Mouse (Mus musculus) kidney, postnatal 0 days (tissue): ENCODE results near the gene Nt5c3b. TPM values are rescaled to one million over a fixed set of nuclear protein-coding genes. Genes with fewer than 3 reads are reported as not detected.

Source experiments
- ATAC-seq: fragments of 200-750 bp; cut with Nextera tagmentation; replicated peaks from 2 replicates; pipeline ENCODE4 v1.8.0; 2017; ENCODE audit warnings: low read depth, moderate number of reproducible peaks, moderate TSS enrichment, moderate library complexity; ENCODE audit not compliant: low FRiP score
- DNase-seq: peaks from one replicate; pipeline ENCODE4 v3.0.0-alpha.2; 2016; ENCODE audit warnings: low spot score
- H3K27ac ChIP-seq: fragments of 300-500 bp; sonication (generic); 2 replicates; pipeline ENCODE4 v1.5.1; 2014; ENCODE audit warnings: mild to moderate bottlenecking
- H3K27me3 ChIP-seq: fragments of 300-500 bp; sonication (generic); 2 replicates; pipeline ENCODE4 v1.6.1; 2014; ENCODE audit warnings: low read length, mixed read lengths; ENCODE audit not compliant: insufficient read depth
- H3K36me3 ChIP-seq: fragments of 300-500 bp; sonication (generic); 2 replicates; pipeline ENCODE4 v1.6.1; 2014; ENCODE audit warnings: low read length, mixed read lengths; ENCODE audit not compliant: insufficient read depth
- H3K4me1 ChIP-seq: fragments of 300-500 bp; sonication (generic); replicated peaks from 2 replicates; pipeline ENCODE4 v1.6.1; 2014; ENCODE audit warnings: antibody characterized with exemption, low read length, mixed read lengths; ENCODE audit not compliant: insufficient read depth
- H3K4me2 ChIP-seq: fragments of 300-500 bp; sonication (generic); 2 replicates; pipeline ENCODE4 v1.6.1; 2014; ENCODE audit warnings: mild to moderate bottlenecking, low read length, moderate library complexity, mixed read lengths
- H3K4me3 ChIP-seq: fragments of 300-500 bp; sonication (generic); replicated peaks from 2 replicates; pipeline ENCODE4 v1.5.1; 2014; ENCODE audit warnings: low read depth, low read length
- H3K9ac ChIP-seq: fragments of 300-500 bp; sonication (generic); 2 replicates; pipeline ENCODE4 v1.6.1; 2014; ENCODE audit warnings: low read depth, low read length
- H3K9me3 ChIP-seq: fragments of 300-500 bp; sonication (generic); replicated peaks from 2 replicates; pipeline ENCODE4 v1.6.1; 2016; ENCODE audit warnings: low read length, inconsistent platforms, mixed read lengths
- CTCF ChIP-seq: IDR thresholded peaks from 2 replicates; pipeline ENCODE4 v1.5.1; 2016; ENCODE audit warnings: antibody characterized with exemption, low read depth, mild to moderate bottlenecking, moderate library complexity
- WGBS: fragments of 180-500 bp; shearing (Covaris S2); extraction: QIAGEN DNeasy Blood & Tissue Kit; methylation state at CpG from one replicate; pipeline ENCODE4 v1.1.7; 2014; 5-methylcytosine and 5-hydroxymethylcytosine counted together
- polyA plus RNA-seq: library from polyadenylated mRNA; unstranded; fragments of >200 nt; fragmentation: Nextera tagmentation; extraction: Ambion mirVana; gene quantifications from 2 replicates; pipeline ENCODE4 v1.2.1, GENCODE M21; 2015

Nt5c3b gene
- polyA plus RNA-seq, 1 experiment from 2014 or later: 98.6 TPM

DNA sequence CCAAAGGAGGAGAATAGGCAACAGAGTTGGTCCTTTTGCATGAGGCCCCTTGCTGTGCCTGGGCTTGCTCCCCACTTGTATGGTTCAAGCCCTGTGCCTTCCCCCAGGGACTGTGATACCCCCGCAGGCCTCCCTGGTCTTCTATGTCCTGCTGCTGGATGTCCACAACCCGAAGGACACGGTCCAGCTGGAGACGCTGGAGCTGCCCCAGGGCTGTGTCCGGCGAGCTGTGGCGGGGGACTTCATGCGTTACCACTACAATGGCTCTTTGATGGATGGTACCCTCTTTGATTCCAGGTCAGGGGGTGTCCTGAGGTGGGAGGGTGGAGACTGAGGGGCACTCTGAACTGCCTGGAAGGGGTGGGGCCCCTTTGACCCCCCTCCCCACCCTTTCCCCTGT lies 20.1 kb downstream of the Nt5c3b start:
- H3K9me3 ChIP-seq: no peaks in the 10 kb centered on the region
- peaks cover 15% of the 10 kb centered on the region; the same call in 1 of the 2 replicates for H3K36me3 ChIP-seq
- peaks cover 7% of the 10 kb centered on the region; the same call in 1 of the 2 replicates for H3K4me1 ChIP-seq
- H3K27me3 ChIP-seq: no peaks in the 10 kb centered on the region
- DNase-seq (peak; percentile 57), ATAC-seq (peak; percentile 65)
- no peak overlapping the region for H3K9ac ChIP-seq
- no peak for TF ChIP-seq CTCF
- H3K4me3 ChIP-seq: no peak overlapping the region
- no peak overlapping the region for H3K4me2 ChIP-seq
- 36% methylated on average over 8 of the region's 8 CpGs for WGBS
- H3K27ac ChIP-seq: 0 out of 2 replicates have a peak overlapping the region, but pooled peaks have one; percentile 25

DNA sequence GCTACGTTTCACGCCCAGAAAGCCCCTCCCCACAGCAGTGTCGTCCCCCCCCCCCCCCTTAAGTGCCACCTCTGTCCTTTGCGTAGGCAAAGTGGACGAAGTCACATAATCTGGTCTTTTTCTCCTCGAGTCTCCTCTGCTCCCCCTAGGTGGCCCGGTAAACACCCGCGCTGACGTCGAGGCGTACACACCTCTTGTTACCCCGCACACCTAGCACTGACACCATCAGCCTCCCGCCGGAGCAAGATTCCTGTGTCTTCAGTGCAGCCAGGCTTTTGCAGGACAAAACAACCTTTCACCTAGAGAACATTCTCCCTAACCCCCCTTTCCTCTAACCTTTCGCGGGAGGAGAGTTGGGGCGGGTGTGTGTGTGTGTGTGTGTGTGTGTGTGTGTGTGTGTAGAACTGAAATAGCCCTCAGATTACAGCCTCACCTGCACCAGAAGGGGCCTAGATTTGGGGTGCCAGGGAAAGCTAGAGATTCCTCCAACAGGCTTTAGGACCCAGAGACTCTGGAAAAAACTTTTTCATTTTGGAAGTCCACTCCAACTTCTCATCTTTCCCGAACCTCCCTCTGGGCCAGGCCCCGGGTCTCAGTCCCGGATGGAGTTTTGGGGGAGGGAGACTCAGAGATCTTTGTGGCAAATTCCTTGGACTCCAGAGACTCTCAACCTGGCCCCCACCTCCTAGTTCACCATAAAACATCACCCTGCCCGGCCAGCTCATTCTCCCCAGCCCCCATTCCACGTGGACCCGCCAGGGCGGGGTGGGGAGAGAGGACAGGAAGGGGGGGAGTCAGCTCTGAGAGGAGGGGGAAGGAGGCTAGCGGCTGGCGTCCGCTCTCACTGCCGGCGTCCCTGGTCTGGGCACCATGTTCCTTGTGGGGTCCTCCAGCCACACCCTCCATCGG lies 26.4 kb downstream of the Nt5c3b start, which contains the start of gene Fkbp10:
TSS of gene Fkbp10 (plus strand) at position 784 of the 909 bp plus-strand sequence.
- no peak for TF ChIP-seq CTCF
- Histone ChIP-seq H3K9me3 (no peaks in the 10 kb centered on the region), H3K36me3 (no peaks in the 10 kb centered on the region), H3K4me3 (peak within 1 kb of the TSS; percentile 64), H3K9ac (peak within 1 kb of the TSS; percentile 77), H3K27me3 (no peaks in the 10 kb centered on the region), H3K27ac (peak within 1 kb of the TSS; percentile 93), H3K4me2 (peak within 1 kb of the TSS; percentile 71), H3K4me1 (peaks cover 23% of the 10 kb centered on the region)
- ATAC-seq (peak; percentile 33), DNase-seq (peak; percentile 95)
- WGBS: 0% methylated on average over 28 of the region's 31 CpGs

DNA sequence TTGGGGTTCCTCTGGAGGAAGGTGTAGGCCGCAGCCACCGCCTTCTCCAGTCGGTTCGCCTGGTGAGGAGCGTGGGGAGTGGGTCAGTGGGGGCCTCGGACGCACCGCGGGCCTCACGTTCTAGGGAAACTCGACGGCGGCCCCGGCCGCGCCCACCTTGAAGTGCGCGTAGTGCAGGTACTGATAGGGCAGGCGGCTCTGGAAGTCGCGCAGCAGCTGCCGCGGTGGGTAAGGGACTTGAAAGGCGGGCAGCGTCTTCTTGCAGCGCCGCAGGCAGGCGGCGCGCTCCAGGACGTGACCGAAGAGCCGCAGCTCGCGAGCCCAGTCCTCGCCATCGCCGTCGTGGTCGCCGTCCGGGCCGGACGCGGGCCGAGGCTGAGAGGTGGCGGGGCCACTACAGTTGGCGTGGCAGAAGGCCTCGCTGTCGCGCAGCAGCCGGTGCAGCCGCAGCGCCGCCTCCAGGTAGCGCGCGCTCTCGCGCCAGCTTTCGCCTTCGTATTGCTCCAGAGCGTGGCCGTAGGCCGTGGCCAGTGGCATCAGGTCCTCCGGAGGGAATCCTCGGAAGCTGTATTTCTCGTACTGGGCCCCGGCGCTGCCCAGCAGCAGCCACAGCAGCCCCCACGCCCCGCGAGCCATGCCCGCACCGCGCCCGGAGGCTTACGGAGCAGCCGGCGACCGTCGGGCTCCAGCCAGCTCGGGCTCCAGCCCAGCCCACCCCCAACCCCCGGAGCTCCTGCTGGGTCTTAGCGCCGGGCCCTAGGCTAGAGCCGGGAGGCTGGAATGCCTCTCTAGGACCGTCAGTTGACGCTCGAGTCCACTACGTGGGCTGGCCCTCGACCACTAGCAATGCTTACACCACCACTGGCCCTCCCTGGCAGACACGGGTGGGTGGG lies 27.3 kb downstream of the Nt5c3b start, which contains the start of gene P3h4:
TSS of gene P3h4 (minus strand) at position 816 of the 893 bp plus-strand sequence.
- Histone ChIP-seq H3K4me2 (peak within 1 kb of the TSS; percentile 71), H3K4me1 (peaks cover 23% of the 10 kb centered on the region), H3K27ac (peak within 1 kb of the TSS; percentile 93), H3K27me3 (no peaks in the 10 kb centered on the region), H3K9ac (peak within 1 kb of the TSS; percentile 77), H3K9me3 (no peaks in the 10 kb centered on the region), H3K4me3 (peak within 1 kb of the TSS; percentile 64), H3K36me3 (0 out of 2 replicates have a peak, but pooled peaks cover 7% of the 10 kb centered on the region)
- WGBS: under 1% methylated on average over 92 of the region's 93 CpGs
- DNase-seq (peak; percentile 97), ATAC-seq (peak; percentile 94)
- TF ChIP-seq CTCF: peak; percentile 72

DNA sequence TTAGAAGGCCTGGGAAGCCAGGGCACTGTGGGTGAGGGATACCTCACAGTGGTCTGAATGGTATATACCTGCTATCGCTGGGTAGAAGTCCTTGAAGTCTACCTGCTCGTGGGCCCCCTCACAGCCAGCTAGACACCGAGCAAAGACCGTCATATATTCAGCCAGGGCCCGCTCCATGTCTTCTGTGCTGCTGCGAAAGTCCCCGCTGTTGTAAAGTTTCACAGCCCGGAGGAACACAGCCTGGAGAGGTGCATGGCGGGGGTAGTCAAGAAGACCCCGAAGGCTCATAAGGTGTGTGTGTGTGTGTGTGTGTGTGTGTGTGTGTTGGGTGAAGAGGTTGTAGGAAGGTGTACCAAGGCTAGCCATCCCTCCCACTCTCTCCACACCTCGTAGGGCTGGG lies 28.1 kb downstream of the Nt5c3b start:
- DNase-seq: no peak
- H3K4me3 ChIP-seq: peak overlapping the region; percentile 64
- H3K4me2 ChIP-seq: peak overlapping the region; percentile 71
- ATAC-seq: no peak
- no peak for TF ChIP-seq CTCF
- 55% methylated on average over 11 of the region's 11 CpGs for WGBS
- H3K9me3 ChIP-seq: no peaks in the 10 kb centered on the region
- peak overlapping the region; percentile 77 for H3K9ac ChIP-seq
- 0 out of 2 replicates have a peak, but pooled peaks cover 7% of the 10 kb centered on the region for H3K36me3 ChIP-seq
- H3K4me1 ChIP-seq: peaks cover 23% of the 10 kb centered on the region
- no peaks in the 10 kb centered on the region for H3K27me3 ChIP-seq
- no peak overlapping the region for H3K27ac ChIP-seq

DNA sequence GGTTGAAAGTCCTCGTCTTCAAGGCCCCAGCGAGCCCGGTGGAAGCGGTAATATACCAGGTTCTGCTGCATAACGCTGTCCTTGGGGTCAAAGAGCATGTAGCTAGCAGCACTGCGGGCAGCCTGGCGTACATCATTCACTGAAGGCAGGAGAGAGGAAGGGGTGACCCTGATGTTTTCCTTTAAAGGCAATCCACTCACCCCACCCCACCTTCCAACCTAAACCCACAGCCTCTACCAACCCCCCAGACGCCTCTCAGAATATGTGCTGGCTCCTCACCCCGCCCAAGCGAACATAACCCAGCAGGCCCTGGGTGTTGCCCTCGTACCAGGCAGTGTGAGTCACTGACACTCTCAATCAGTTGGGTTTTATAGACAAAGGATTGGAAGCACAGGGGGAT lies 29.9 kb downstream of the Nt5c3b start:
- no peak for TF ChIP-seq CTCF
- Histone ChIP-seq H3K36me3 (0 out of 2 replicates have a peak, but pooled peaks cover 10% of the 10 kb centered on the region), H3K4me1 (peaks cover 23% of the 10 kb centered on the region), H3K27ac (no peak overlapping the region), H3K27me3 (no peaks in the 10 kb centered on the region), H3K9ac (no peak overlapping the region), H3K9me3 (no peaks in the 10 kb centered on the region), H3K4me3 (no peak overlapping the region), H3K4me2 (no peak overlapping the region)
- ATAC-seq (no peak), DNase-seq (no peak)
- 54% methylated on average over 11 of the region's 11 CpGs for WGBS

- Histone ChIP-seq H3K4me2 (no peak overlapping the region), H3K4me3 (no peak overlapping the region), H3K27me3 (no peaks in the 10 kb centered on the region), H3K9me3 (no peaks in the 10 kb centered on the region), H3K9ac (no peak overlapping the region), H3K4me1 (peaks cover 23% of the 10 kb centered on the region), H3K27ac (no peak overlapping the region), H3K36me3 (0 out of 2 replicates have a peak, but pooled peaks cover 10% of the 10 kb centered on the region)
- ATAC-seq (no peak), DNase-seq (no peak)
- no peak for TF ChIP-seq CTCF
- 78% methylated on average over 3 of the region's 3 CpGs for WGBS
Measured at GRCm38 (mm10) chr11:100409686-100410085, 31.9 kb downstream of the Nt5c3b start.
